Mouse (Mus musculus) layer of hippocampus, adult 9-10 months (tissue): ENCODE results near the gene Macrod1.

Experiments
- DNase-seq: peaks from one replicate; pipeline ENCODE4 v3.0.0; 2022; ENCODE audit warnings: low spot score

Macrod1 gene

DNA sequence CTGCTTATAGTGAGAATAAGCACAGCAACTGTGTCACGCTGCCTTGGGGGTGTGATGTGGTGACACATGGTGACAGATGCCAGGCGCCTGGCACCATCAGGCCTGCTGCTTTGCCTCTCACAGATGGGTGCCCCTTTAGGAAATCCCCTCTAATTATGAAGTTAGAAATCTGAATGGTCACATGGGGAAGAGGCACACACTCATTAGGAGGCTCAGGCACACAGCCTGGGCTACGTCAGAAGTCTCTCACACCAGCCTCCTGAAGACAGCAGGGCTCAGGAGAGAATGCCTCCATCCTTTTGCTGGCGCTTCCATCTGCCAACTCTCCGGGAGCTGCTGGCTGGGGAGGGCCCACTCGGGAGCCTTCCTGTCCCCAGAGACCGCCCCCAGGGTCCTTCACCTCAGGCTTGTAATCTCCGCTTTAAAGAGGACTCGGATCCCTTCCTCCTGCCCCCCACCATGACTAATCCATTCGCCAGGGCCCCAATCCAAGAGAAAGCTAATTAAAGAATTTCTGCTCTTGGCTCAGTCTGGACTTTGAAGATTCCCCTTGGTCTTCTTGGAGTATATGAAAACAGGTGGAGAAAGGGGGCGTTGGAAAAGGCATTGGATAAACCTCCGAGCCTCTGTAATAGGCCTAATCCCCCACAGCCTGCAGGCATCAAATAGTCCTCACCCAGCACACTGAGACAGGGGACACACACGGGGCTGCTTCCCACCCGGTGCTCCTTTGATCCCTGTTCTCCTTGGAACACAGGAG lies 26.6 kb downstream of the Macrod1 start:
- no peak for DNase-seq

DNA sequence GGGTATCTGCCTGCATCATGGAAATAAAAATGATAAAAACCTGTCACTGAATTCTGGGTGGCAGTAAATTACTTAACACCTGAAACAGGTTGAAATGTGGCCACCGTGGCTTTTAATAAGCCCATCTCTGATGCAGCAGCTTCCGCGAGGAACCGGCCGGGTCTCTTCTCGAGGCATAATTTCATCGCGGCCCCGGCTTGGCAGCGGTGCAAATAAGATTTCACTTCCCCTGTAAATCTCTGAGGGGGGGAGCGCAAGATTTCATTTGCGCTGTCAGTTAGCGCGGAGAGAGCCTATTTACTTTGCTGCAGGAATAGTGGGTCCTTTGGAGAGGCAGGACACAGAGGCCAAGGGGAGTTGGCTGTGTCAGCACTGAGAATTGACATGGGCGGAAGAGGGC lies 28.1 kb downstream of the Macrod1 start:
- DNase-seq = no peak

DNA sequence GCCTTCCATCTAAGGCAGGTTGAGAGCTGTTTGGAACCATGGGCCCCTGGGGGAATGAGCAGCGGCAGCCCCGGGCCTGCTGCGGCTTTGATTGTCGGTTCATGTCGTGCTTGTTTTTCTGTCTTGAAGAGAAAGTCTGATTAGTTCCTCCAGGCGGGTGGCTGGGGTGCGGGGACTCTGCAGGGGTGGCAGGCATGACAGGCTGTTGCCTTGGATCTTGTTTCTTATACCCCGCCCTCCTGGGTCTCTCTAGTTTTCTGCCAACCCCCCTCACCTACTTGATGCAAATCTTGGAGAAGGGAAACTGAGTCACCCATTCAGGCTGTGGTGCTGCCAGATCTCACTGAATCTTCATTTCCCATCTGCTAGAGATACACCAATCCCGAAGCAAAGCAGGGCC lies 31.9 kb downstream of the Macrod1 start:
- no peak for DNase-seq

DNA sequence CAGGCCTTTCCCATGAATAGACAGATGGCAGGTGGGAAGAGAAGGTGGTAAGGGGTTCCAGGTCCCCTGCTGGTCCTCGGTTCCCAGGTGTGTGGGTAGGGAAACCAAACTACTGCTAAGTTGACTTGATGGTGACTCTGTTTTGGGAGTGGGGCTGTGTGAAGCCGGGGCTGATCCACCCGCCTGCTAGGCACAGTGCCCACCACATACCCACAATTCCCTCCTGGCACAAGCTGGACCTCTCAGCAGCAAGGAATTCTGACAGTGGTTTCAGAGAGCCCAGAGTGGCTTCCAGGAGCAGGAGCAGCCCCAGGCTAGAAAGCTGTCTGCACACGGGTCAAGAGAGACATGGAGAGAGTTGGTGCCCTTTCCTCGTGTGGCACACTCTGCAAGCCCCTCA lies 32.4 kb downstream of the Macrod1 start:
- DNase-seq = no peak

DNA sequence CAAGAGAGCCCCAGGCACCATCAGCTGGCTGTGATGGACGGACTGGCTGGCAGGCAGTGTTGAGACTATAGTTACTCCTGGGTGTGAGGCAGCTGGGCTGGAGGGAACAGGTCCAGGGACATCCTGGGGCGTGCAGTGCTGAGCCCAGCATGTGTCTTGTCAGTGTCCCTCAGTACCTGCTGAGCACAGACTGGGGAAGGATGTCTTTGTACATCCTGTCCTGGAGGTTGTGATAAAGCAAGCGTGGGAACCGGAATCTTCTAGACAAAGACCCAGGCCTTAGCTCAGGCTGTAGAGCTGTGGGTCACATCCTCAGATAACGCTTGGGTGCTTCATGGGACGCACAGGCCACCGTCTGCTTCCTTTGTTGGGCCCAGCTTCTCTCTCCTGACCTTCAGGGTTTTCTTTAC lies 33.2 kb downstream of the Macrod1 start:
- DNase-seq = no peak

DNA sequence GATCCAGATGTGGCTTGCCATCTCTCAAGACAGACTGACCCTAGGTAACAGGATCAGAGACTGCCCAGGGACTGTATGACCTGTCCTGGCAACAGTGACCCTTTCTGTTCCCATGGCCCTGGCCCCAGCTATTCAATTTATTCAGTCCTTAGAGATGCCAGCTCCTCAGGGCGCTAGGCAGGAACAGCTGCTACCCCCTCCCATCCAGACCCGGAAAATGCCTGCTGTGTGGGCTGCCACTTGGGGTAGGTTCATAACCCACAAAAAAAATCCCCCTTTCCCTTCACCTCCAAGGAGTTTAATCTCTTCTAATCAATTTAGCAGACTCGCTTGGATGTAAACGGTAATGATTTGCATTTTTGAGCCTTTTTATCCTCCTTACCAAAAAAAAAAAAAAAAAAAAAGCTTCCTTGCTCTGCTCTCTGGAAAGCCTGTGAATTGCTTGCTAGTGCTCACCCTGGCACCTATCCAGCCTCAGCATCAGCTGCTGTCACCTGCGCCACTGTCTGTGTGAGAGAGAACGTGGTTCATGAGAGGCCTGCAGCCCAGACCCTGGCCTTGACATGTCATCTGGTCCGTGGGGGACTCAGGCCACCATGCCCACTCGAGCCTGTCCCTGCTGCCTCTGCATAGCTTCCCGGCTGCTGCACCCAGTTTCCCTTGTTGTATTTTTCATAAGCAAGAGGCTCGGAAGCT lies 33.9 kb downstream of the Macrod1 start:
- no peak for DNase-seq

DNA sequence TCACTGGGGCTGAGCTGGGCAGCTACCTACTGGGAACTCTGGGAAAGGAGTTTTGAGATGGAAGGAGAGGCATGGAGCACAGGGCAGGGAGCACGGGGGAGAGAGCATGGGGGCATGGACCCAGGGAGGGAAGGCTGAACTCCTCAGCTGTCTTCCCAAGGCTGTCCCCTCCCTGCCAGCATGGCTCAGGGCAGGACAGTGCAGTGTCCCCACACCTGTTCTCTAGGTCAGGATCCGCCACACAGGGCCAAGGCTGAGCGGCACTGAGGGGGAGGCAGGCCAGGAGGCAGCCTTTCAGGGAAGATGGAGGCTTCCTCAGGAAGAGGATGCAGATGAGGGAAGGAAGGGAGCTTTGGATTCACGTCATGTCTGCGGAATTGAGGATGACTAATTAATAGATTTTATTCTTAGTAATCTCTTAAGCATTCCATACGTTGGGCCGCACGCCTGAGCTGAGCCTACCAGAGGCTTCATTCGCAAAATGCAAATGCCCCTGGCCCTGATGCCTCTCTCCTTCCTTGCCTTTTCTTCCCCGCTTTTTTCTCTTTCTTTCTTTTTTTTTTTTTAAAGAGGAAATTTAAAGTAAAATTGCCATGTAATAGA lies 34.9 kb downstream of the Macrod1 start:
- no peak for DNase-seq

DNA sequence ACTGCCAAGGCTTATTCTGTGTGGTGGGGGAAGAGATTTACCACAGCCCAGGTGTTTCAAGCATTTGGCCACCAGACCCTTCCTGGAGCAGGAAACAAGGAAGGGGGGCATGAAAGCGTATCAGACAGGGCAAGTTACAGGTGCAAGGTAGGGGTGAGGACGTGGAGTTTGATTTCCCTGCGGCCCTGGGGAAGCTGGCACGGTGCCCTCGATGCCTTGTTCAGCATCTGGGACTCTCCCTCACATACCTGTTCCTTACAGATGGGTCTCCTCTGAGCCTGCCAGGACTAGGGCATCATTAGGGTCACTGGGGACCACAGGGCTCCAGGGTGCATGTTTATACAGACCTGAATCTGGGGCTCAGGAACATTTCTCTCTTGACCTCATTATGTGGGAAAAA lies 36.1 kb downstream of the Macrod1 start:
- DNase-seq = no peak

DNA sequence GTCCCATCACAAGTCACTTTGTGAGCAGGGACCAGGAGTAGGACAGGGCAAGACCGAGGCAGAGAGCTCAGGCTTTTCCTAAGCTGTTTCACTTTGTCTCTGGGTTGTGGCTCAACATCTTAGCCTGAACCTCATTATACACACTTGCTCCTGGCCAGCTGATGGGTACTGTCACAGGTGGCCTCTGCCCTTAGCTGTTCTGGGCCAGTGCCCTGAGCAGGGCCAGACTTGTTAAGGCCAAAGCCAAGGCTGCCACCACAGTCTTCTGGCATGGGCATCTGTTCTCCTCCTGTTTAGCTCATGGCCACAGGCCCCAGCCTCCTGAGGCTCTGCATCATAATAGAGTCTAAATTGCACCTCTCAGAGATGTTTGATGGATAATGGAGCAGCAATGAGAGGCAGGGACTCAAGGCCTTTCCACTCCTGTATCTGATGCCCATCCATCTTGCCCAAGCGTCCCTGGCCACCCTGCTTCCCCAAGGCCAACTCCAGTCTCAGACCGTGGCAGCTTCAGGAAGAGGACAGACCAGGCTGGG lies 43.1 kb downstream of the Macrod1 start:
- no peak for DNase-seq

DNA sequence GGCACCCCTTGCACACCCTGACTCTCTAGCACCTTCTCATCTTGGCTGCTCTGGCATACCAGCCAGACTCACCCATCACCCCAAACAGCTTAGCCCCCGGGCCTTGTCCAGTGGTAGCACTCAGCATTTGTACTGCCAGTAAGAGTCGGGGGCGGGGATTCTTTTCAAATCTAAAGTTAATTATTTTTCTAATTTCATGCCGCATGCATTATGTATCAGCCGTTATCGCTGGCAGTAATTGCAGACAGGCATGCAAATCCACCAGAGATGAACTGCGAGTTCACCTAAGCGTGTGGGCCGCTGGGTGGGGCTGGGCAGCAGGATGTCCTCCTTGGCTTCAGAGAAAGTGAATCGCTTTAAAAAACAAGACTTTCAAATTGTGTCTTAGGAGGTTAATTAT lies 45.4 kb downstream of the Macrod1 start:
- no peak for DNase-seq

DNA sequence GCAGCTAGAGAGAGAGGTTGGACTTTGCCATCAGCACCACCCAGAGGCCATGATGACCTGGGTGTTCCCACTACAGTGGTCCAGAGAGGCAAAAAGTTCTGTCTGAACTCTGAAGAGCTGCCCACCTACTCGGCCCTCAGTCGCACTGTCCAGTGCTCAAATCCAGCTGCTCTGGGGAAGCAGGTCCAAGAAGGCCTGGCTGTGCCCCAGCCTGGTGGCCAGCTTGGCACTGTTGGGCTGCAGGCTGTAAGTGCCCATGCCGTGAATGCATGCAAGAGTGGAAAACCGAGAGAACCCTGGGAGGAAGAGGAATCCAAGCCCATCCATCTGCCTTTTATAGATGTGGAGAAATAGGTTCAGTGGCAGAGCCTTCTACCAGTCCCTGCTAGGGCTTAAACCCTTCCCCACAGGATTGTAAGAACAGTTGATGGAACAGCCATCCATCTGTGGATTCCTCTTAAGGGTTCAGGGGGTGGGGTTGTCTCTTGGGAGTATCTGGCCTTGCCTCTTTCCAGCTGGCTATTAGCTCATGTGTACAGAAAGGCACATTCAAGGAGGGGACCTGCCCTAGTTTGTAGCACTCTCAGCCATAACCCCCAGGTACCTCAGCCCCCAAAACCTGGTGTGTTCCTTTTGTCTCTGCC lies 46.9 kb downstream of the Macrod1 start:
- DNase-seq = no peak

DNA sequence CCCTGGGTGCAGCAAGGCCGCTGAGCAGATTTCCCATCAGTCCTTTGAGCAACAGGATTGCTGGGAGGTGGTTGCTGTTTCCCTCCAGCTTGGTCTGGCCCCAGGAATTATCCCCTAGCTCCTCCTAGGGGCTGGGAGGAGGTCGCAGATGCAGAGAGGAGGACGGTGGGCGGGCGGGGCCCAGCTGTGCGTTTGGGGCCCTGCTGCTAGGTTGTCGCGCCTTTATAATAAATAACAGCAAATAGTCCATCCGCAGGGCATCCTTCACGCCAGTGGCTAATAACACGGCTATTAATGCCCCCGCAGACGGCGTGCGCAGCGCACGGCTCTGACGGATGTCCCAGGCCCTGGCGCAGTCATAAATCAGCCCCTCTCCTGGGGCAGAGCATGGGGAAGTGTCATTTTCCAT lies 47.4 kb downstream of the Macrod1 start:
- no peak for DNase-seq

DNA sequence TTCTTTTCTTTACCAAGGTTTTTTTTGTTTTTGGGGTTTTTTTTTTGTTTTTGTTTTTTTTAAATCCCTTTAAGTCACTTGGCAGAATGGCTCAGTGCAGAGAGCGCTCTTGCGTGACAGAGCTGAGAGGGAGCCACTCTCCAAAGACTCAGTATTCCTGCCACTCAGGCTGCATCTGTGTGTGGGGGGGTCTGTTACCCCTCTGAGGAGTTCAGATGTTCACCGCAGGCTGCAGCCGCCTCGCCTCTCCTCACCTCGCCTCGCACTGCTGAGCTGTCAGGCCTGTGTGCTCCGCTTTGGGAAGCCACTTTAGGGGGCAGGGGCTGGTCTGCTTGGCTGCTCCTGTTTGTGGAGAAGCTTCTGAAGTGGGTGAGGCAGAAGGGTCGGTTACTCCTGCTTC lies 48.9 kb downstream of the Macrod1 start, which contains the start of gene Flrt1:
TSS of gene Flrt1 (minus strand) at position 186 of the 400 bp plus-strand sequence.
- no peak for DNase-seq

DNA sequence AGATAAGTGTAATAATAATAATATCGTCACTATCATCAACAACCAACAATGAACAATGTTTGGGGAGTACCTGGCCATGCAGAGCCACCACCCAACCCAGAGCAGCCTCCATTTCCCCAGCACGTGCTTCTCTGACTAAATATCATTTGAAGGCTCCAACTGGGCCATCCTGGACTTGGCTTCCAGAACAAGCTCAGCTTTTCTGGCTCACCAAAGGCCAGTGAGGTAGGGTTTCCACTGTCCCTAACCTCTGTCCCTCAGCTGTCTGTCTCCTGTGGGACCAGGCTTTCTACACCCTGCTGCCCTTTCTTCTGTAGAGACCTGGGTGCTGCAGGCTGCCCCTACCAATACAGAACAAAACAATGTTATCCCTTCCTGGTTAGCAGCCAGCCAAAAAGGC lies 50.0 kb downstream of the Macrod1 start:
- DNase-seq = no peak

DNA sequence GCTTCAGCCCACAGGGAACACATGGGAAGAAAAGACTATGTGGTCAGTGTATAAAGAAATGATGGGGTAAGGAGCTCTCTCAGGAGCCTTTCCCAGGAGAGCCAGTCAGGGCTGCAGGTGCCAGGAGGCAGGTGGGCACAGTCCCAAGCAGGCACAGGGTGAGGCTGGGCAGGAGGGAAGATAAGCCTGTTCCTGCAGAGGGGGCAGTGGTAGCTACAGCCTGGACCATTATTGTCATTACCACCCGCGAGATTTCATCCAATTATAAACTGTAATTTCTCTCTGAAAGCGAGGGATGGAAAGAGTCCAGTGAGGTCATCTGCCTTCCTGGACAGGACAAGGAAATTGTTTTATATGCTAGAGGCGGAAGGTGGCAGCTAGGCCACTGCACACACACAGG lies 50.6 kb downstream of the Macrod1 start:
- DNase-seq = no peak

DNA sequence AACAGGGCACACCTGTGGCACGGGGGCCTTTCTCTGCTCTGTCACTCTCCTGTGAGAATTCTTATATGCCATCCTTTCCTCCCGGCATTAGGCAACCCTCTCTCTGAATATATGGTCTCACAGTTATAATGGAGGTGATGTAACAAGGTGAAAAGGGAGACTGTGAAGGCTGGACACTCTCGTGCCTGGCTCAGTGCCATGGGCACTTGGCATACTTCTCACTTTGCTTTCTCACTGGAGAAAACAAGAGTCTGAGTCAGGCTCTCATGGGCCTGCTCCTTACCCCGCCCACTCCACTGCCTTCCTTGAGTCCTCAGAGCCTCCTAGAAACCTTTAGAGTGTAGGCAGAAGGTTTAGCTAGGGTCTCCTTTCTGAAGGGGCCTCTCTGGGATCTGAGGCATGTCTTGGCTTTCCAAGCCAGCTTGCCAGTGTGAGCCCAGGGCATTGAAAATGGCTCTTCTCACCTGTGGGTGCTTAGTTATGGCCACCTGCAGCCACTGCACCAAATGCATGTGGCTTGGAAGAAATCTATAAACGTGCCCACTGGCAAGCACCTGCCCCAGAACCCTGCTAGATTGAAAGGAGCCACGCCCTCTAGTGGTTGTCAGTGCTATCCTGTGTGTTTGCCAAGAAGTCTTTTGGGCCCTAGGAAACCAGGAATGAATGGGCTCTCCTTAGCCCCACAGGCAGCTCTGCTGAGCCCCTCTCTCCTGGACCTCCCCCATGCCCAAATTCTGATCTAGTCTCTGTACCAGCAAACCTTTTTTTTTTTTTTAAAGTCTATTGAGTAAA lies 51.7 kb downstream of the Macrod1 start:
- no peak for DNase-seq

DNA sequence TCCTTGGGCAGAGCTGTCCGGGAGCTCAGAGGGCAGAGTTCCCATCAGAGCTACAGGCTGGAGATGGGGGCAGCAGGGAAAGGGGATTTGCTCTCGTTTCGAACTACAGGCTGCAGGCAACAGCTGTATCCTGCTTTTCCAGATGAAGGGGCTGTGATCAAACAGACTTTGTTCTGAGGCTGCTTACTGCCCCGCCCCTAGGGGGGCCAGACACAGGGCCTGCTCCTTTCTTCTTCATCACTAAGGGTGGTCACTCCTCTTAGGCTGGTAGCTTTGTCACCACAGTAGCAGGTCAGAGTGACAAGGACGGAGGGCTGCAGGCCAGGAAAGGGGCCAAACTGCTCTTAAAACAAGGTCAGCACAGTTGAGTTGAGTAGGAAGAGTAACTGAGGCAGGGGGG lies 53.5 kb downstream of the Macrod1 start:
- DNase-seq = no peak

DNA sequence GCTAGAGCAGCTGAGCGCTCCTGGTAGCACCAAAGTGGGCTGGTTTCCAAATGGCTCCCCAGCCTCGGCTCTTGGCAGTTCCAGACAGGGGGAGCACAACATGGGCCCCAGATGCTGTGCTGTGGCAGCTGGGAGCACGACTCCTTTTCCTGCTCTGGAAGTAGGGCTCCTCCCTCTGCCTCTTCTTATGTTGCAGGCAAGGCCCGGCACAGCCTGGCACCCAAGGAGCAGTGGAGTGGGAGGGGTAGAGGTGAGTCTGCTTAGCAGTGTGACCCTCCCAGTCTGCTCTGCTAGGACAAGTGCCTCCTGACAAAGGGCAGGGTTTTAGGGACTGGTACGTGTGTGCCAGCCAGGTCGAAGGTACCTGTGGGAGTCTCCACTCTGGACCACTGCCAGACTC lies 54.3 kb downstream of the Macrod1 start:
- no peak for DNase-seq

DNA sequence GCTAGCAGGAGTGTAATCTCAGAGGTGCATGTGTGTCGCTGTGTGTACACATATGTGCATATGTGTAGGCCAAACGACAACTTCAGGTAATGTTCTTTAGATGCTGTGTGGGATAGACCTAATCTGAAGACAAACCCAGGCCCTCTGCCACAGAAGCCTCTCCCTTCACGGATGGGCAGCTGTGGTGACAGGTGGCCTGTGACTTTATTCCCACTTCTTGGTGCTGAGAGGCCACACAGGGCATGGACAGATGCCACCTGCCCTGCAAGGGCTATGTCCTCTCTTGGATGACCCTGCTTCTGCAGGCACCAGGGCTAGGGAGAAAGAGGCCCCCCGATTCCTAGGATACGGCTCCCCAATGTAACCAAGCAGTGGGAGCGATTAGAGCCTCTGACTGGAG lies 54.7 kb downstream of the Macrod1 start:
- DNase-seq = no peak

DNA sequence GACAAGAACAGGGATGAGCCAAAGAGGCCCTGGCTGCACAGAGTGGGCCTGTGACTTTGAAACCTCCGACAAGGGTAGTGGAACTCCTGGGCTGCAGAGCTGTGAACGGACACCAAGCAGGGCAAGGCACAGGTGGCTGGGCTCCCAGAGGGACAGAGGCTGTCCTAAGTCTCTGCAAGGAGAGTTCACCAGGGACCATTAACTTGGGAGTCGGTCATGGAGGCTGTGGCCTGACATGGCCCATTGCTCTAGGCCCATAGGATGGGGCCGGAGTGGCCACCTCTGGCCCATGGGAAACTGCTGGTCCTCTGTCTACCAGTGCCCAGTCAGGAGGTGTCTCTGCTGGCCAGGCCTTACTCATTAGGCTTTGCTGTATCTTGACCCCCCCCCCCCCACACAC lies 55.1 kb downstream of the Macrod1 start:
- no peak for DNase-seq

DNA sequence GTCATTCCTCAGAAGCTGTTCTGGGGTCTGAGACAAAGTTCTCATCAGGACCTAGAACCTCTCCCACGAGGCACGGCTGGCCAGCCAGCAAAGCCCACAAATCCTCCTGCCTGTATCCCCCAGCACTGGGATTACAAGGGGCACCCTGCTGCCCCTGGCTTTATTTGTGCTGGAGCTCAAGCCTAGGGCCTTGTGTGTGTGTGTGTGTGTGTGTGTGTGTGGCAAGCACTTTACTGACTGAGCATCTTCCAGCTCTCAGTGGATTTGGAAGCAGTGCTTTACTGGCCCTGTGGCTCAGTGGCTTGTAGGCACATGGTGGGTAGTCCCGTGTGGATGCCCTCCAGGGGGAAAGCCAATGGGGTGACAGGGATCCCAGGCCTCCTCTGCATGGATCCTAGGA lies 56.0 kb downstream of the Macrod1 start:
- DNase-seq = no peak

DNA sequence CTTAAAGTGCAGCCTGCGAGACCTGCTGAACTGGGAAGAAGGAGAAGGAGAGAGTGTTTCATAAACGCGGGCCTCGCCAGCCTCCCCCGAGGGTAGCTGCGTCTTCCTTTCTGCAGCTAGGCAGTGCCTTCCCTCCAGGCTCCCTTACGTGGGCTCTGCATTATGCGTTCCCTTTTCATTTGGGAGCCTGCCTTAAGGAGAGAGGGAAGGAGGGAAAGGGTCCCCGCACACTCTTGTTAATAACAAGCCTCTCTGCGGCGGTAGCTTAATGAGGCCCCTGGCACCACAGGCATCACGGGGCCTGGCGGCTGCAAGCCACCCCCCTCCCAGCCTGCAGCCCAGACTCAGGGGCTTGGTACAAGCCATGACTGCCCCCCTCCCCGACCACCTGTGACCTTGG lies 57.0 kb downstream of the Macrod1 start:
- DNase-seq = no peak
